Mouse (Mus musculus): ENCODE results near the gene Tob2.

DNA sequence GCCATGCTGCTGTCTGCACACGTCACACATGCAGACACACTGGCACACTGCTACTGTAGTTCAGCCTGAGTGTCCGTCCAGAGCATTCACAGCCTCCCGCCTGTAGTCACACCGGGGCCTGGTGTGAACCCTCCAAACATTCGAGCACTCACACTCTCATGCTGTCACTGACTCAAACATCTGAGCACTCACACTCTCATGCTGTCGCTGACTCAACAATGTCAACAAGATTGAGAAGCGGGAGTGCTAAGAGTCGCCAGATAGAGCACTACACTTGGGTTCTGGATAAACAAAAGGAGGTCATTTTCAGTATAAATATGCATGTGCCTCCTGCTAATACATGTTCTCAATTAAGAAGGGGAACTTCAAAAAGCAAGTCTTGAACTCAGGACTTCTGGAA is 49.4 kb upstream of the Tob2 start:
- TF ChIP-seq POLR2A (IDR thresholded peaks at IDR 0.05; ENCODE audit: control insufficient read depth, extremely low read depth, insufficient read depth, low read length, poor library complexity) (no peak), CTCF (IDR thresholded peaks at IDR 0.05; ENCODE audit: borderline replicate concordance, control insufficient read depth, extremely low read depth, insufficient read depth, low read length, poor library complexity) (no peak)
